Mouse (Mus musculus) embryonic facial prominence, embryonic 13.5 days (tissue): ENCODE data around the gene Gm20835. TPM values are rescaled to one million over a fixed set of nuclear protein-coding genes. Genes with fewer than 3 reads are reported as not detected.
"Not testable (repeated sequence)": the region's sequence is repeated elsewhere in the genome, so short reads cannot be mapped to it uniquely, and the experiment has no call there.

ENCODE experiments used
- ATAC-seq: fragments of 200-750 bp; cut with Nextera tagmentation; 2 replicates; pipeline ENCODE4 v1.8.0; 2017; ENCODE audit warnings: low read depth; ENCODE audit not compliant: insufficient number of reproducible peaks, insufficient read depth, low FRiP score, low TSS enrichment
- H3K27ac ChIP-seq: fragments of 300-500 bp; sonication (generic); 2 replicates; pipeline ENCODE4 v1.5.1; 2015; ENCODE audit warnings: moderate library complexity, mild to moderate bottlenecking, inconsistent platforms
- H3K27me3 ChIP-seq: fragments of 300-500 bp; sonication (generic); 2 replicates; pipeline ENCODE4 v1.6.1; 2015; ENCODE audit warnings: mild to moderate bottlenecking, inconsistent platforms
- H3K36me3 ChIP-seq: fragments of 300-500 bp; sonication (generic); 2 replicates; pipeline ENCODE4 v1.6.1; 2015; ENCODE audit warnings: mild to moderate bottlenecking, inconsistent platforms
- H3K4me1 ChIP-seq: fragments of 300-500 bp; sonication (generic); 2 replicates; pipeline ENCODE4 v1.6.1; 2015; ENCODE audit warnings: inconsistent platforms
- H3K4me2 ChIP-seq: fragments of 300-500 bp; sonication (generic); 2 replicates; pipeline ENCODE4 v1.6.1; 2015; ENCODE audit warnings: moderate library complexity, mild to moderate bottlenecking, inconsistent platforms
- H3K4me3 ChIP-seq: fragments of 300-500 bp; sonication (generic); 2 replicates; pipeline ENCODE4 v1.5.1; 2015; ENCODE audit warnings: mild to moderate bottlenecking, inconsistent platforms
- H3K9ac ChIP-seq: fragments of 300-500 bp; sonication (generic); 2 replicates; pipeline ENCODE4 v1.6.1; 2015; ENCODE audit warnings: mild to moderate bottlenecking, inconsistent platforms
- H3K9me3 ChIP-seq: fragments of 300-500 bp; sonication (generic); 2 replicates; pipeline ENCODE4 v1.6.1; 2016; ENCODE audit warnings: inconsistent platforms
- WGBS: fragments of 180-500 bp; shearing (Covaris S2); methylation state at CpG from one replicate; pipeline ENCODE4 v1.1.7; 2015; ENCODE audit warnings: mixed read lengths; 5-methylcytosine and 5-hydroxymethylcytosine counted together
- polyA plus RNA-seq: library from polyadenylated mRNA; unstranded; fragments of >200 nt; fragmentation: Nextera tagmentation; extraction: Ambion mirVana; gene quantifications from 2 replicates; pipeline ENCODE4 v1.2.1, GENCODE M21; 2015

The Gm20835 gene
- polyA plus RNA-seq = not detected in 2 replicates

DNA sequence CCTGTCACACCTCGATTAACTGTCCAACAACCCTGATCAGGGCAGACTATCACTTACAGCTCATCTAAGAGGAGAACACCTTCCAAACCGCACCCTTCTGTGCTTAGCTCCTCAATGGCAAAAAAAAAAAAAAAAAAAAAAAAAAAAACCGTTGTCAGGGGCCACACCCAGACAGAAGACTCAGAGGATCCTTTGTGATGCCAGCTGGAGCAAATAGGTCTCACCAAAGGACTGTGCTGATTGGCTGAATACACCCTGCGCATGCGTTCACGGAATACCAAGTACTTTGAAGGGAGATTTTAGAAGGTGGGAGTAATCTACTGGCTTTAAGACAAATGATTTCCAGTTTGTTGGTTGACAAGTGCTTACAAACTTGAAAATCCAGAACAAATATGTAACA, at the start of gene Gm20835:
Gene Gm20835, minus strand, starts transcription at position 101 of the 400 bp plus-strand sequence.
- not testable (repeated sequence) for H3K9ac ChIP-seq, H3K4me2 ChIP-seq, H3K36me3 ChIP-seq, H3K4me3 ChIP-seq, ATAC-seq, H3K27ac ChIP-seq, H3K9me3 ChIP-seq, H3K27me3 ChIP-seq, H3K4me1 ChIP-seq
- WGBS = no CpG with 5 or more reads among the region's 6 CpGs
